Mouse (Mus musculus): ENCODE results near the gene Srr. TPM values are rescaled to one million over a fixed set of nuclear protein-coding genes. Genes with fewer than 3 reads are reported as not detected.
A peak's percentile ranks its signal among the peaks of the same experiment; 100 is the strongest.

Gene Srr
- polyA plus RNA-seq, 1 experiment, result 7.7 TPM

GRCm38 (mm10) chr11:74909978-74910377 is 15.8 kb downstream of the Srr start:
- no peak overlapping the region for H3K27ac ChIP-seq (ENCODE audit: control insufficient read depth, insufficient read depth, low read length)
- TF ChIP-seq POLR2A (IDR thresholded peaks at IDR 0.05; ENCODE audit: control insufficient read depth, extremely low read depth, insufficient read depth, low read length, poor library complexity), result no peak
- TF ChIP-seq CTCF (IDR thresholded peaks at IDR 0.05; ENCODE audit: borderline replicate concordance, control insufficient read depth, extremely low read depth, insufficient read depth, low read length, poor library complexity), result no peak
- no peaks in the 10 kb centered on the region for H3K4me1 ChIP-seq (replicated peaks; ENCODE audit: control insufficient read depth, insufficient read depth, low read length)
- H3K27me3 ChIP-seq (ENCODE audit: control insufficient read depth, insufficient read depth, low read length), result no peaks in the 10 kb centered on the region
- WGBS, result 96% methylated on average over 4 of the region's 4 CpGs
- H3K4me3 ChIP-seq (ENCODE audit: control insufficient read depth, insufficient read depth, low read length), result no peak overlapping the region
- DNase-seq, result no peak
- H3K36me3 ChIP-seq (ENCODE audit: control insufficient read depth, insufficient read depth, low read length), result peaks cover 45% of the 10 kb centered on the region

- Histone ChIP-seq H3K4me3 (ENCODE audit: control insufficient read depth, insufficient read depth, low read length) (no peak overlapping the region), H3K36me3 (ENCODE audit: control insufficient read depth, insufficient read depth, low read length) (peaks cover 56% of the 10 kb centered on the region), H3K4me1 (replicated peaks; ENCODE audit: control insufficient read depth, insufficient read depth, low read length) (no peaks in the 10 kb centered on the region), H3K27me3 (ENCODE audit: control insufficient read depth, insufficient read depth, low read length) (no peaks in the 10 kb centered on the region), H3K27ac (ENCODE audit: control insufficient read depth, insufficient read depth, low read length) (no peak overlapping the region)
- no peak for DNase-seq
- 94% methylated on average over 12 of the region's 12 CpGs for WGBS
- no peak for TF ChIP-seq CTCF (IDR thresholded peaks at IDR 0.05; ENCODE audit: borderline replicate concordance, control insufficient read depth, extremely low read depth, insufficient read depth, low read length, poor library complexity)
- TF ChIP-seq POLR2A (IDR thresholded peaks at IDR 0.05; ENCODE audit: control insufficient read depth, extremely low read depth, insufficient read depth, low read length, poor library complexity), result no peak
Measured at GRCm38 (mm10) chr11:74908618-74909399, 16.9 kb downstream of the Srr start.

GRCm38 (mm10) chr11:74907850-74908249 is 17.9 kb downstream of the Srr start:
- Histone ChIP-seq H3K4me3 (ENCODE audit: control insufficient read depth, insufficient read depth, low read length) (no peak overlapping the region), H3K27ac (ENCODE audit: control insufficient read depth, insufficient read depth, low read length) (no peak overlapping the region), H3K27me3 (ENCODE audit: control insufficient read depth, insufficient read depth, low read length) (no peaks in the 10 kb centered on the region), H3K36me3 (ENCODE audit: control insufficient read depth, insufficient read depth, low read length) (peaks cover 66% of the 10 kb centered on the region), H3K4me1 (replicated peaks; ENCODE audit: control insufficient read depth, insufficient read depth, low read length) (no peaks in the 10 kb centered on the region)
- no peak for TF ChIP-seq POLR2A (IDR thresholded peaks at IDR 0.05; ENCODE audit: control insufficient read depth, extremely low read depth, insufficient read depth, low read length, poor library complexity)
- no peak for TF ChIP-seq CTCF (IDR thresholded peaks at IDR 0.05; ENCODE audit: borderline replicate concordance, control insufficient read depth, extremely low read depth, insufficient read depth, low read length, poor library complexity)
- no peak for DNase-seq
- WGBS, result 94% methylated on average over 6 of the region's 6 CpGs

GRCm38 (mm10) chr11:74902416-74902815 is 23.3 kb downstream of the Srr start:
- no peak for DNase-seq
- peaks cover 70% of the 10 kb centered on the region for H3K36me3 ChIP-seq (ENCODE audit: control insufficient read depth, insufficient read depth, low read length)
- no peak overlapping the region for H3K27ac ChIP-seq (ENCODE audit: control insufficient read depth, insufficient read depth, low read length)
- H3K27me3 ChIP-seq (ENCODE audit: control insufficient read depth, insufficient read depth, low read length), result no peaks in the 10 kb centered on the region
- 0 out of 2 replicates have a peak, but pooled peaks cover 3% of the 10 kb centered on the region for H3K4me1 ChIP-seq (replicated peaks; ENCODE audit: control insufficient read depth, insufficient read depth, low read length)
- no peak overlapping the region for H3K4me3 ChIP-seq (ENCODE audit: control insufficient read depth, insufficient read depth, low read length)
- WGBS, result 97% methylated on average over 5 of the region's 5 CpGs
- TF ChIP-seq POLR2A (IDR thresholded peaks at IDR 0.05; ENCODE audit: control insufficient read depth, extremely low read depth, insufficient read depth, low read length, poor library complexity) (no peak), CTCF (IDR thresholded peaks at IDR 0.05; ENCODE audit: borderline replicate concordance, control insufficient read depth, extremely low read depth, insufficient read depth, low read length, poor library complexity) (no peak)

GRCm38 (mm10) chr11:74901555-74901954 is 24.2 kb downstream of the Srr start:
- 86% methylated on average over 6 of the region's 6 CpGs for WGBS
- 0 out of 2 replicates have a peak, but pooled peaks cover 3% of the 10 kb centered on the region for H3K4me1 ChIP-seq (replicated peaks; ENCODE audit: control insufficient read depth, insufficient read depth, low read length)
- no peak for TF ChIP-seq CTCF (IDR thresholded peaks at IDR 0.05; ENCODE audit: borderline replicate concordance, control insufficient read depth, extremely low read depth, insufficient read depth, low read length, poor library complexity)
- DNase-seq, result no peak
- H3K4me3 ChIP-seq (ENCODE audit: control insufficient read depth, insufficient read depth, low read length), result no peak overlapping the region
- H3K27ac ChIP-seq (ENCODE audit: control insufficient read depth, insufficient read depth, low read length), result no peak overlapping the region
- H3K36me3 ChIP-seq (ENCODE audit: control insufficient read depth, insufficient read depth, low read length), result peaks cover 62% of the 10 kb centered on the region
- no peaks in the 10 kb centered on the region for H3K27me3 ChIP-seq (ENCODE audit: control insufficient read depth, insufficient read depth, low read length)

- Histone ChIP-seq H3K27ac (ENCODE audit: control insufficient read depth, insufficient read depth, low read length) (peak overlapping the region; percentile 24; the same call in 1 of the 2 replicates), H3K4me3 (ENCODE audit: control insufficient read depth, insufficient read depth, low read length) (peak overlapping the region; percentile 62), H3K27me3 (ENCODE audit: control insufficient read depth, insufficient read depth, low read length) (no peaks in the 10 kb centered on the region), H3K4me1 (replicated peaks; ENCODE audit: control insufficient read depth, insufficient read depth, low read length) (peaks cover 8% of the 10 kb centered on the region; the same call in 1 of the 2 replicates), H3K36me3 (ENCODE audit: control insufficient read depth, insufficient read depth, low read length) (peaks cover 33% of the 10 kb centered on the region)
- WGBS, result 1% methylated on average over 7 of the region's 7 CpGs
- DNase-seq, result no peak
- TF ChIP-seq POLR2A (IDR thresholded peaks at IDR 0.05; ENCODE audit: control insufficient read depth, extremely low read depth, insufficient read depth, low read length, poor library complexity), result no peak
- TF ChIP-seq CTCF (IDR thresholded peaks at IDR 0.05; ENCODE audit: borderline replicate concordance, control insufficient read depth, extremely low read depth, insufficient read depth, low read length, poor library complexity), result no peak
Measured at GRCm38 (mm10) chr11:74898517-74898827, 27.3 kb downstream of the Srr start.
